ENCODE assay signal across 23 mouse cellular contexts in the genomic region with DNA sequence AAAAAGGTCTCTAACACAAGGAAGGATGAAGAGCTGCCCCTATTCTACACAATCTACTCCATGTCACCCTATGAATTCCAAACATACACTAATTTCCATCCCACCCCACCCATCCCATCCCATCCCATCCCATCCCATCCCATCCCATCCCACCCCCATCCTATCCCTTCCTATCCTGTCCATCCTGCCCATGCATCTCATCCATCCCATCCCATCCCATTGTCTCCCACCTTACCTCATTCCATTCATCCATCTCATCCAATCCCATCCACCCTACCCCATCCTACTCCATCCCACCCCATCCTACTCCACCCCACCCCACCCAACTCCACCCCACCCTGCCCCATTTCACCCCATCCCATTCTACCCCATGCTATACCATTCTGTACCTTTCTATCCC.
A peak's percentile ranks its signal among the peaks of the same experiment; 100 is the strongest.
DNase-seq lines count a peak whose midpoint lies in the region; ATAC-seq and TF ChIP-seq lines count a peak whose summit lies in the region.
"Had no signal": no experiment of that assay in that cellular context is flagged by ENCODE, and none has a peak within 500 bp of the region (broad histone marks: within the 10 kb centered on the region; RNA-seq: fewer than 3 reads in every experiment).

No protein-coding gene starts in this region.

- H3K4me2 ChIP-seq in forebrain, postnatal 0 days (ENCODE audit: low read depth) = no peak overlapping the region
- H3K4me2 ChIP-seq in forebrain, embryonic 16.5 days (ENCODE audit: low read length) = no peak overlapping the region
- H3K4me2 ChIP-seq in midbrain, embryonic 11.5 days = no peak overlapping the region
- no peak overlapping the region for H3K4me2 ChIP-seq in neural tube, embryonic 13.5 days
- H3K4me2 ChIP-seq: heart, embryonic 13.5 days; limb, embryonic 12.5 days; liver, embryonic 13.5 days; lung, embryonic 14.5 days; stomach, embryonic 15.5 days had no signal

- H3K4me3 ChIP-seq in forebrain, embryonic 10.5 days = no peak overlapping the region
- H3K4me3 ChIP-seq in forebrain, postnatal 0 days (ENCODE audit: low read depth, low read length) = no peak overlapping the region
- H3K4me3 ChIP-seq in forebrain, embryonic 16.5 days (replicated peaks; ENCODE audit: low read length) = no peak overlapping the region
- H3K4me3 ChIP-seq in midbrain, embryonic 11.5 days (ENCODE audit: low read depth, low read length) = no peak overlapping the region
- H3K4me3 ChIP-seq in neural tube, embryonic 13.5 days = no peak overlapping the region
- H3K4me3 ChIP-seq: heart, embryonic 13.5 days; limb, embryonic 12.5 days; liver, embryonic 13.5 days; stomach, embryonic 15.5 days had no signal

- no peak overlapping the region for H3K9ac ChIP-seq in forebrain, postnatal 0 days
- H3K9ac ChIP-seq in forebrain, embryonic 16.5 days (replicated peaks; ENCODE audit: low read depth, low read length) = no peak overlapping the region
- H3K9ac ChIP-seq in midbrain, embryonic 11.5 days (ENCODE audit: low read length) = no peak overlapping the region
- no peak overlapping the region for H3K9ac ChIP-seq in neural tube, embryonic 13.5 days
- H3K9ac ChIP-seq: heart, embryonic 13.5 days; limb, embryonic 12.5 days; liver, embryonic 13.5 days; lung, embryonic 14.5 days; stomach, embryonic 15.5 days had no signal

- no peak for ATAC-seq in forebrain, postnatal 0 days
- ATAC-seq in forebrain, embryonic 16.5 days = peak; percentile 52
- ATAC-seq in midbrain, embryonic 11.5 days (ENCODE audit: low FRiP score) = peak; percentile 47; the same call in 1 of the 2 replicates
- peak; percentile 55 for ATAC-seq in neural tube, embryonic 13.5 days (ENCODE audit: low read depth)
- ATAC-seq in CD4-positive, CD25-positive, alpha-beta regulatory T cell, adult 4 months = no peak
- ATAC-seq: activated CD4-positive, CD25-positive, alpha-beta regulatory T cell, adult 4 months had no signal

- peaks cover 11% of the 10 kb centered on the region; the same call in 1 of the 2 replicates for H3K4me1 ChIP-seq in forebrain, embryonic 10.5 days
- H3K4me1 ChIP-seq in forebrain, postnatal 0 days (ENCODE audit: insufficient read depth) = no peaks in the 10 kb centered on the region
- peaks cover 5% of the 10 kb centered on the region; the same call in 1 of the 2 replicates for H3K4me1 ChIP-seq in forebrain, embryonic 16.5 days (replicated peaks; ENCODE audit: control insufficient read depth, insufficient read depth, low read length)
- H3K4me1 ChIP-seq in midbrain, embryonic 11.5 days (ENCODE audit: control insufficient read depth, insufficient read depth, low read length) = peaks cover 3% of the 10 kb centered on the region
- H3K4me1 ChIP-seq in neural tube, embryonic 13.5 days (replicated peaks) = peaks cover 8% of the 10 kb centered on the region; the same call in 1 of the 2 replicates
- H3K4me1 ChIP-seq: heart, embryonic 13.5 days; limb, embryonic 12.5 days; liver, embryonic 13.5 days; stomach, embryonic 15.5 days had no signal

- H3K27ac ChIP-seq in forebrain, embryonic 10.5 days = peak overlapping the region; percentile 51; the same call in 1 of the 2 replicates
- H3K27ac ChIP-seq in forebrain, postnatal 0 days (ENCODE audit: low read depth, low read length) = no peak overlapping the region
- no peak overlapping the region for H3K27ac ChIP-seq in forebrain, embryonic 16.5 days (ENCODE audit: low read length)
- no peak overlapping the region for H3K27ac ChIP-seq in midbrain, embryonic 11.5 days (ENCODE audit: low read depth, low read length)
- H3K27ac ChIP-seq in neural tube, embryonic 13.5 days (replicated peaks) = peak overlapping the region; percentile 71
- H3K27ac ChIP-seq: heart, embryonic 13.5 days; limb, embryonic 12.5 days; liver, embryonic 13.5 days; stomach, embryonic 15.5 days had no signal

- H3K9me3 ChIP-seq in forebrain, embryonic 10.5 days = no peaks in the 10 kb centered on the region
- no peaks in the 10 kb centered on the region for H3K9me3 ChIP-seq in forebrain, postnatal 0 days (ENCODE audit: low read length)
- 0 out of 2 replicates have a peak, but pooled peaks cover 3% of the 10 kb centered on the region for H3K9me3 ChIP-seq in forebrain, embryonic 16.5 days (ENCODE audit: control insufficient read depth, low read length)
- no peaks in the 10 kb centered on the region for H3K9me3 ChIP-seq in midbrain, embryonic 11.5 days (ENCODE audit: control insufficient read depth, low read length)
- H3K9me3 ChIP-seq in neural tube, embryonic 13.5 days = no peaks in the 10 kb centered on the region
- H3K9me3 ChIP-seq: G1E; heart, embryonic 13.5 days; limb, embryonic 12.5 days; liver, embryonic 13.5 days; stomach, embryonic 15.5 days had no signal

- no peak for DNase-seq in forebrain, embryonic 10.5 days (ENCODE audit: extremely low spot score, low spot score)
- DNase-seq in forebrain, postnatal 0 days = no peak
- no peak for DNase-seq in midbrain, embryonic 11.5 days (ENCODE audit: low spot score, missing footprints)
- DNase-seq in frontal cortex, postnatal 14 days (ENCODE audit: low spot score in 2 of 2) = no peak
- DNase-seq in ovary, adult 18-20 months (ENCODE audit: low spot score) = no peak
- DNase-seq: adrenal gland, postnatal 25 days; cerebellum, adult 11 months; kidney, adult 8-10 months; kidney, postnatal 25 days; layer of hippocampus, adult 9-11 months; liver, embryonic 13.5 days; lung, embryonic 14.5 days; lung, postnatal 36 days; right cerebral cortex, postnatal 25 days; thymus, adult 2 months had no signal

- H3K36me3 ChIP-seq in forebrain, embryonic 10.5 days (replicated peaks) = no peaks in the 10 kb centered on the region
- H3K36me3 ChIP-seq in forebrain, postnatal 0 days (ENCODE audit: insufficient read depth) = no peaks in the 10 kb centered on the region
- H3K36me3 ChIP-seq in forebrain, embryonic 16.5 days (ENCODE audit: control insufficient read depth, insufficient read depth) = no peaks in the 10 kb centered on the region
- no peaks in the 10 kb centered on the region for H3K36me3 ChIP-seq in midbrain, embryonic 11.5 days (ENCODE audit: control insufficient read depth, insufficient read depth, low read length)
- no peaks in the 10 kb centered on the region for H3K36me3 ChIP-seq in neural tube, embryonic 13.5 days
- H3K36me3 ChIP-seq: G1E; heart, embryonic 13.5 days; limb, embryonic 12.5 days; liver, embryonic 13.5 days; stomach, embryonic 15.5 days had no signal

- no peak for TF ChIP-seq CTCF in forebrain, postnatal 0 days (IDR thresholded peaks at IDR 0.05; ENCODE audit: low read depth)

- no peaks in the 10 kb centered on the region for H3K27me3 ChIP-seq in forebrain, embryonic 10.5 days (ENCODE audit: poor library complexity, severe bottlenecking)
- H3K27me3 ChIP-seq in forebrain, postnatal 0 days (ENCODE audit: insufficient read depth, low read length) = no peaks in the 10 kb centered on the region
- H3K27me3 ChIP-seq in forebrain, embryonic 16.5 days (replicated peaks; ENCODE audit: control insufficient read depth, insufficient read depth, low read length) = no peaks in the 10 kb centered on the region
- no peaks in the 10 kb centered on the region for H3K27me3 ChIP-seq in midbrain, embryonic 11.5 days (ENCODE audit: control insufficient read depth, insufficient read depth, low read length)
- no peaks in the 10 kb centered on the region for H3K27me3 ChIP-seq in neural tube, embryonic 13.5 days
- H3K27me3 ChIP-seq: heart, embryonic 13.5 days; limb, embryonic 12.5 days; liver, embryonic 13.5 days; stomach, embryonic 15.5 days had no signal

Comparison
In these comparisons a context has a peak if more than half of its experiments do, and no peak if none do; other contexts are left out.
1. H3K27ac ChIP-seq: peak in forebrain, embryonic 10.5 days (single experiment) and neural tube, embryonic 13.5 days (single experiment); none in forebrain, postnatal 0 days (single experiment), forebrain, embryonic 16.5 days (single experiment) and midbrain, embryonic 11.5 days (single experiment).
2. ATAC-seq: peak in forebrain, embryonic 16.5 days (single experiment), midbrain, embryonic 11.5 days (single experiment) and neural tube, embryonic 13.5 days (single experiment); none in forebrain, postnatal 0 days (single experiment) and CD4-positive, CD25-positive, alpha-beta regulatory T cell, adult 4 months (single experiment).